Mouse (Mus musculus) liver, adult 2 months (tissue): ENCODE results near the gene Snx10.

Source experiments
- CTCF ChIP-seq: fragments of 200-500 bp; IDR thresholded peaks from 2 replicates; pipeline ENCODE4 v1.5.1; 2011; ENCODE audit warnings: low read depth, low read length, control low read depth
- POLR2A ChIP-seq: fragments of 200-500 bp; IDR thresholded peaks from 2 replicates; pipeline ENCODE4 v1.6.1; 2011; ENCODE audit warnings: low read length, control low read depth; ENCODE audit not compliant: insufficient read depth; ENCODE audit errors: extremely low read depth

DNA sequence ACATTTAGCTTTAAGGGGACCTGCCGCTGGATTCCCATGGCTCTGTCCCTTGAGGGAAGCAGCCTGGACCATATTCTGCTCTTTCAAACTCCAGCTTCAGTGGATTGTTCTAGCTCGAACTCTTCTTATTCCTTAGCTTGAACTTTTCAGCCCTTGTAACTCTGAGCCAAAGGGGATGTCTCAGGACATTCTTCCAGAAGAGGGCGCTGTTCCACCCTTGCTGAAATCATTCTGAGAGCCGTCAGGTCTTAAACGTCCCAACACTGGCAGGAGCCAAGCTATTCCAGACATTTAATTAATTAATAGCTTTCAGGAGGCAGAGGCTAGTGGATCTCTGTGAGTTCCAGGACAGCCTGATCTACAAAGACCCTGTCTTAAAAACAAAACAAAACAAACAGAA is 13.6 kb upstream of the Snx10 start:
- no peak for TF ChIP-seq POLR2A
- peak; percentile 59 for TF ChIP-seq CTCF
